Mouse (Mus musculus): ENCODE measurements around the gene 4933402D24Rik. TPM values are rescaled to one million over a fixed set of nuclear protein-coding genes. Genes with fewer than 3 reads are reported as not detected.

4933402D24Rik gene
- polyA plus RNA-seq (2017; shearing (Covaris generic)): under 1 TPM; 0.32 to 0.36 TPM

DNA sequence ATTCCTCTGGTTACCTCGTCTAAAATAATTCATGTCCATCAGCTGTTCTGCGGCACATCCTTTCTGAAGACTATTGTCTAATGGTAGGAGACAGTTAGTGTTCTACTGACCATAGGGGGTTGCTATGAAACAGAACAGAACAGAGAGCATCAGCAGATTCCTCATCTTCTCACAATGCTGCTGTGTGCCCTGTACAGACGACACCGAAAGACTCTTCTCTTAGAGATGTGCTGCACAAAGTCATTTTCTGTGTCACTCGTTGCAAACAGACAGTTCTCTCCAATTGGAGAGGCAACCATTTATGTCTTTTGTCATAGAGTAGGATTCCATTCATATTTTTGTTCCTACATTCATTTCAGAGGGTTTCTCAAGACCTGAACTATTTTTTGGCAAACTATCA is at the start of gene 4933402D24Rik:
Gene 4933402D24Rik (minus strand): TSS at position 101 of the 400 bp plus-strand sequence.
- no peak for ATAC-seq

DNA sequence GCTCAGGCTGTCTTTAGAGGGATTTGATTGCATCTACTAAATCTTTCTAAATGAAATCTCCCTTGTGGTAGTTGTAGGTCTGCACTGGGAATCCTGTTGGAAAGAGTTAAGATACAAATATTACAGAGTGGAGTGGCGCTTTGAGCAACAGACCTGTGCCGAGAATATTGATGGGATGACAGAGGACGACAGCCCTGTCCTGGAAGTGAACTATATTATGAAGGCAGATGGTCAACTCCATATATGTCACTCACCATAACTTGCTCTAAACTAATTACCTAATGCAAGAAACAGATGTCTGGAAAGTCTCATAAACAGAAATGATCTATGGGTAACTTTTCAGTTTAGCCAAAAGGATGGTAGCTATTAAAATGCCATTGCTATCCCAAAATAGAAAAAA is 39.5 kb upstream of the 4933402D24Rik start:
- no peak for ATAC-seq

DNA sequence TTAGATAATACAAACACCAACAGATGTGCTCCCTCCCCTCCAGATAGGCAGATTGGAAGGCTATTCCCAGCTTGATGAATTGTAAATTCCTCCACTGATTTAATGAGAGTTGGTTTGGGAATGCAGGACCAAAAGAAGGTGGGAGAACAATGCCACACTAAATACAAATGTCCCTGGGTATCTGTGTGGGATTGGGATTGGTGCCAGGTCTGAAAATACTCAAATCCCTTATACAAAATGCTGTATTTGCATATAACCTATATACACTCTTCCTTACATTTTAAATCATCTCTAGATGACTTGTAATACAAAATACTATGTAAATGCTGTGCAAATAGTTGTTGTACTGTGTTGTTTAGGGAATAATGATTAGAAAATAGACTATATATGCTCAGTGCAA is 36.0 kb upstream of the 4933402D24Rik start:
- no peak for ATAC-seq

DNA sequence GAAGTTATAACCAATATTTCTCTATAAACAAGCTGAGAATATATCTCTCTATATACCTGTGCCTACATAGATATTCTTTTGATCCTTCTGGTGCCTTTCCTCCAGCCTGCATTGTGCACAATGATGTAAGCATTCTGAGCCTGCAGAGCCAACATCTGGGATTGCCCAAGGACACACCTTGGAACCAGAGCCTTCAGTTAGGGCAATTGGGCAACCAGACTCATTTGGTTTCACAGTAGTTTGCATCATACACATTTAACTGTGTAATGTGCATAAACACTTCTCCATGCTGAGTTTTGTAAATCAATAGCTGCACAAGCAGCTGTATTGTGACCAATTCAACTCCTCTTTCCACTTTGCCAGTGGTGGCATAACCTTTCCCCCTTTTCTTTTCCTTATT is 25.3 kb upstream of the 4933402D24Rik start:
- ATAC-seq: no peak

DNA sequence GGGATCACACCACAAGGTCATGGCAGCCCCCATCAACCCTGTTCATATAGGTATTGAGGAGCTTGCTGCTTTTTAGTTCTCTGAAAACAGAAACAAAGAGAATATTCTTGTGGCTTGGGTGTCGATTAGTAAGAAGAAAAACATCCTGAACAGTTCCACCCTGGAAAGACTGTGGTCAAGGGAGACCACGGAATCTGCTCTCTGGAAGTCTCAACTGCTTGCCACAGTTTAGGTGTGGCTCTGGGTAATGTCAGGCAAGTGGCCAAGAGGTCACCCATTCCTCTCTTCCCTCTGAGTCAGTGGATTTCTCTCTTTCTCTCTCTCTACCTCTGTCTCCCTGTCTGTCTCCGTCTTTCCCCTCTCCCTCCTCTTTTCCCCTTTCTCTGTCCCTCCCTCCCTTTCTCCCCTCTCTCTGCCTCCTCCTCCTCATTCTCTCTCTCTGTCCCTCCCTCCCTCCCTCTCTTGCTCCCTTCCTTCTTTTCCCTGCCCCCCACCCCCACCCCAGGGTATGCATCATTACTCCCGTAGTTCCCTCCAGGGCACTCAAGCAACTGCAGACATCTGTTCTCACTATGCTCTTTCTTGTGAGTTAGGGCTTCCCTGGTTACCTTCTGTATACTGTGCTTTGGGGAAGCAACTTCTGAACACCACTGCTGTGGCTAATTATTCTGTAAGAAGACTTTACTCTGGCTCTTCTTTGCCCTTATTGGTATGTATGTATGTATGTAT is 8.0 kb upstream of the 4933402D24Rik start:
- no peak for ATAC-seq

DNA sequence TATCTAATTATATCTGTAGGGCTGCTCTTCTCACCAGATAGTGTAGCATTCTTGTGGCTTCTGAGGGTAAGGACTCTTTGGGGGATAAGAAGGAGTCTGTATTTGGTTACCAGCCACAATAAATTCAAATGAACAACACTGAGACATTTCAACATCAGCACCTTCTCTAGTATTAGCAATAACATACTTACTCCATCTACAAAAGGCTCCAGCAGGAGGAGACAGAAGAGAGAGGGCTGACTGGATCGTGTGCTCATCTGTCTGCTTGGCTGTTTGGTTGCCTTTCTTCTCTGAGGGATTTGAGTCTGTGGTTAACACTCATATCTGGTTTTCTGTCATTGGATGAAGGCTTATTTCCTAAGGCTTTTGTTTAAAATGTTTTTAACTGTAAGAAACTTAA is 7.3 kb upstream of the 4933402D24Rik start:
- no peak for ATAC-seq

DNA sequence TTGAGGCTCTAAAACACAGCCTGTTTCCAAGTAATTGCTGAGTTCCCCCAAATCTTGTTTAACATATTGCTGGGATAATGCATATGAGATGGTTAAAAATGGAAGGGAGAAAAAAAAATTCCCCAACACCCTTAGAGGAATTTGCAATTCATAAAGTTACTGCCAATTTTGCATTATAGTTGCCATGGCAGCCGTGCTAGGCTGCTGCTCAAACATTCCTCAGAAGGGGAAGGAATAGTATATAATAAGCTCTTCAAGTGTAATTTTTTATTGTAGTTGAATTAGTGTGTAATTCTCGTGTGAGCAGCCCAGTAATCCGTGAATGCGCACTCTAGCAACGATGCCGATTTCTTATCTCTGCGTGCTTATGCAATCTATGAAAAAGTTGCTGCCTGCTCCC is 1.2 kb upstream of the 4933402D24Rik start:
- no peak for ATAC-seq

DNA sequence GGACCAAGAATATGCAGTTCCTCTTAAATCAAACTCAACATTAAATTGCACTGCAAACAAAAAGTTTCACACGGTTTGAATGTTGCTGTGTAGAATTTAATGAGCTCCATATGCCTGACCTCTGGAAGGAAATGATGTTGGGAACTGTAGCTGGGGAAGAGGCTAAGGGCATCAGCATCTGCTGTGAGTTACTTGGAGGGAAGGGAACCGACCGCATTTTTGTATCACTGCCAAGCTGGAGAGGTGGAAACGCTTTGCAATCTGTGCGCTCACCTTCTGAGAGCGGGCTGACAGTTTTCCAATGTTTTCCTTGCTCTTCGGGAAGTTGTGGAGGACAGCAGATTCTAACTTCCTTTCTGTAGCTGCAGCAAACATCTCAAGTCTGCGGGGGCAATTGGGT is 955 bp downstream of the 4933402D24Rik start:
- no peak for ATAC-seq

DNA sequence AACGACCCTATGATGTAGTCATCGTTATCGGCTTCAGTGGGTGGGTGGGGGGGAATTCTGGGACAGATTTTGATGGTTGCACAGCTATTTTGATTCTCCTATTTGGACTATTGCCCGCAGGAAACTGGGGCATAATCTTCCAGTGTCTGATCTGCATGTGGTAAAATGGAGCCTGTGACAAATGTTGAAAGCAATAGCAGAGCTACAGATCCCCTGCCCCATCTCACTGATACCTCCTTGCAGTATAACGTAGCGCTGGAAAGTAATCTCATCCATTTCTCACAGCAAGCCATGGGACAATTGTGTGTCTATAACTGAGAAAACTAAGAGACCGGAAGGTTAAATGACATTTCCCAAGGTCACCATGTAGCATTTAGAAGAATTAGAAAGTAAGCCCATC is 4.7 kb downstream of the 4933402D24Rik start:
- no peak for ATAC-seq

DNA sequence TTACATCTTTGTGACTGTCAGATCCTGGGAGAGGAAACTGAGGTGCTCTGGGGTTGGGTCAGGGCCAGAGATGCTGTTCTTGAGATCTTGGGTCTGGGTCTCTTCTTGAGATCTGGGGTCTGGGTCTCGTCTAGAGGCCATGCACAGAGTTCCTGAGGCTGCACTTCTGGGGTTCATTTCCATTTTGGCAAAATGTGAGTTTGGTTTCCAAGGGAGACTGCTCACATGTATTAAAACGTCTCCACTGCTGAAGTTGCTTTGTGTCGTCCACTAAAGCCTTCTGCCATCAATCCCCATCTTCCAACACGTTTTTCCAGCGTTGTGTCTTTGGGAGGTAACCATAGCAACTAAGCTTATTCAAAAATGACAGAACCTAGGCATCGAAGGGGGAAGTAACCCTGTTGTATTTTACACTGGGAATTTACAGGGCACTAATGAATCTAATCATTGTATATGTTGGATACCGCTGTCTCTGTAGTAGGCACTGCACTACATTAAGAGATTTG is 5.1 kb downstream of the 4933402D24Rik start:
- no peak for ATAC-seq

DNA sequence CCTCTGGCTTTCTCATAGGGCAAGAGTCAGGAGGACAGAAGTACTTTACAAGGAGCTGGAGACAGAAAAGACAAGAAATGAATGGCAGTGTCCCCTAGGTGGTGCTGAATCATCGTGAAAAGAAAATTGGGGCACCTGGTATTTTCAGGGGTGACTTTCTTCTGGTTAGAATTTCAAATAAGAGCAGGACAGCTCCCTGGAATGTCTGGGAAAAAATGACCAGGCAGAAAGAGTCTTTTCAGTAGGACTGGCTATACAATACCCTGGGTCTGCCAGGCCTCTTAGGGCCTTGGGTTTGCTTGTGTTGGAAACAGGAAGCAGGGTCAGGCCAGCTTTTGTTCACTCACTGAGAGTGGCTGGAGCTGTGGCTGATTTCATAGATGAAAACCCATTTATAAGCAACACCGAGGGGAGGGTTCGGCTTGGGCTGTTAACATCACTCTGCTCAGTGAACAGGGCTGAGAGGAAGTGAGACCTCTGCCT is 5.8 kb downstream of the 4933402D24Rik start:
- no peak for ATAC-seq

DNA sequence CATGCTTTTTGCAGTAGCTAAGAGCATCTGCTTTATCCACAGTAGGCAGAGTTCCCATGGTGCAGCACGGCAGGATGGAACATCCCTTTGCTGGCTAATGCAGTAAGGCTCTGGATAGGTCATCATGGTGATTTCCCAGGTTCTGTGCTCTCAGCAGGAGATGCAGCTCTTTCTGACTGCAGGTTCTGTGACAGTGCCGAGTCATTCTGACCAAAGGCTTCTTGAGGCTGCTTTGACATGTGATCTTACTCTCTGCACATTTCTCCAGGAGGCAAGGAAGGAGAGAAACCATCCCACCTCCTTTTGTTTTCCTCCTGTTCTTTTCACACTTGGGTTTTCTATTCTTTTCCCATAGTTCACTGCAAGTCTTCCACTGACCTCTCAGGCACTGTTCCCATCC is 13.1 kb downstream of the 4933402D24Rik start:
- ATAC-seq: no peak

DNA sequence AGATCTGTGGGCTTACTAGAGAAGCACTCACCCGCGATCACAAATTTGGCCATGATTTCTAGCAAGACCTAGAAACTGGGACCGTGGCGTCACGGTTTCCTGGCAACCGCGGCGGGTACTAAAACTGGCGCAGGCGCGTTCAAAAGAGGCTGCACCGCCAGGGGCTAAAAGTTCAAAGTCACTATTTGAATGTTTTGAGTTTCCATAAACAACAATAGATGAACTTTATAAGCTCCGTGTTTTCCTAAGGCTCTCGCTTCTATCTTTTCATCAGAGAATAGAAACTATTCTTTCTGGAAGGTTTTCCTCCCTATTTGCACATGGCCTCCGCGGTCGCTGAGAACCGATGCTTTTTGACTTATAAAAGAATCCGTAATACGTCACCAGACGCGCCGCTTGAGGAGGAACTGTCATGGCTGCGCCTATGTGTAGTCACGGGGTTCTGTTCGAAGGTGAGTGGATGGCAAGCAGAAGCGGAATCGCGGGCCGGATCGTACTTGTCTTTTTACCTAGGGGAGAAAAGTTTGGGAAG is 38.8 kb downstream of the 4933402D24Rik start, which contains the start of the genes Mdh1b and Fastkd2:
Gene Mdh1b (minus strand): TSS at position 79 of the 532 bp plus-strand sequence.
Gene Fastkd2 (plus strand): TSS at position 375 of the 532 bp plus-strand sequence.
- ATAC-seq: peak; percentile 99

DNA sequence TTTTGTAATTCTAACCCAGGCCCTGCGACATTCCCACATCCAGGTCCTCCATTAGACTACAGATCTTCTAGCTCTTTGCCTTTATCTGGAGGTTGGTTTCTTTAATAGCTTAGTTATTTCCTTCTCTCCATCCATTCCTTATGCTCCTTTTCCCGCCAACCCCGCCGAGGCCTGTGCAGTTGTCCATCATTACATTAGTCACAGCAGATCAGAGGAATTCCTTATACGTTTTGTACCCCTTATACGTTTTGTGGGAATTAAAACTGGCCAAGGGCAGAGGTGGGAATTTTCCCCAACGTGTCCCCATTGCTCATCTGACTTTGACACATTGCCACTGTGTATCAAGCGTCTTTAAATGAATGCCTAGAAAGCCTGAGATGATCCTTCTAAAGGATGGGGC is 39.3 kb downstream of the 4933402D24Rik start:
- ATAC-seq: no peak

DNA sequence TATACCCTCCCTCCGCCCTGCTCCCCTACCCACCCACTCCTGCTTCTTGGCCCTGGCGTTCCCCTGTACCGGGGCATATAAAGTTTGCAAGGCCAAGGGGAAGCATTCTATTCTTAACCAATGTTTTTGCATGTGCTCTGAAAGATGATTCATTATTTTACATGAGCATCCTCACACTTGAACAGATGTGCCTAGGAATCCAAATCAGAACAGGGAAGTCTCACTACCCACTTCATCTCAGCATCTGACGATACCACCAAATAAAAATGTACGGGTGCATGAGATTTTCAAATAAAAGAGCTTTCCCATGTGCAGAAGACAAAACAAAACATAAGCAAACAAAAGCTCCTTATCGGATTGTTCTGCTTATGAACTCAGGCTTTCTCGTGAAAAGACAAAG is 48.9 kb downstream of the 4933402D24Rik start:
- ATAC-seq: no peak

DNA sequence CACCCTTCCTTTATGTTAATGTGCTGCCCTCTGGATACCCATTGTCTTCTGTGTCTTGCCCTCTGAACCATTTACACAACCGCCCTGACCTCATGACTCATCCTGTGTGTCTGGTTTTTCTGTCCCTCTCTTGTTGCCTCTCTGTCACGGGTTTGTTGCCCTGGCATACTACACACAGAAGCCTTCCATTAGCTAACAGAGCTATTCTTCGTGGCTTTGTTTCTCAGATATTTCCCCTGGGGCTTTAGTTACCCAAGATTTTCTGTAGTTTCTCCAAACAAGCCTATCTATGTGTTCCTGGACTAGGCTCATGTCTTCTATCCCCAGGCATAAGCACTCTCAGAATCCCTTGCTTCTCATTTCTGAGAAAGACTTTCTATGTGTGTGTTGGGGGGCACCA is 60.2 kb downstream of the 4933402D24Rik start:
- ATAC-seq: no peak

DNA sequence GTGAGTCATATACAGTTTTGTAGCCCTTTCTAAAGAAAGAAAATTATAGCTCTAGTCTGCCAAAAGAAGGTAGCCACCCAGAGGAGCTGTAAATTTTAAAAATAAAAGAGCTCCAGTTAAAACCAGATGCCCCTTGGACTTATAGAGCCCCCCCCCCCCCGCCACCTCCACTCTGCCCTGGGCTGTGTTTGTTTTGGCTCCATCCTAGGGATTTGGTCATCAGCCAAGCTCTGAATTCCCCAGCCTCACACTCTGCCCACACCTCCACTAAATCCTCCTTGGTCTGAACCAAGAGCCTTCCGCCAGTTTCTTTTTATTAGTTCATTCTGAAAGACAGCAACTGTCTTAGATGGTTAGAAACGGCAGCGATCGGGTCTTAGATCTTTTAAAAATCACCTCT is 63.3 kb downstream of the 4933402D24Rik start:
- ATAC-seq: no peak

Other genes with a start within 250 kb of the 4933402D24Rik start
- gene Gm39653, start 153.3 kb downstream of the 4933402D24Rik start, polyA plus RNA-seq (2017; shearing (Covaris generic)): not detected
- gene Dytn, start 82.3 kb downstream of the 4933402D24Rik start, polyA plus RNA-seq (2017; shearing (Covaris generic)): not detected
- not detected for gene Mdh1b, start 38.9 kb downstream of the 4933402D24Rik start, polyA plus RNA-seq (2017; shearing (Covaris generic))
- 10 to 100 TPM; 29.8 to 31.1 TPM for gene Fastkd2, start 38.7 kb downstream of the 4933402D24Rik start, polyA plus RNA-seq (2017; shearing (Covaris generic))

Measured in activated CD4-positive, CD25-positive, alpha-beta regulatory T cell, adult 4 months (primary cell).